Mouse (Mus musculus): Measurements from ENCODE around the gene Tex44.
A peak's percentile ranks its signal among the peaks of the same experiment; 100 is the strongest.

Tex44 gene

DNA sequence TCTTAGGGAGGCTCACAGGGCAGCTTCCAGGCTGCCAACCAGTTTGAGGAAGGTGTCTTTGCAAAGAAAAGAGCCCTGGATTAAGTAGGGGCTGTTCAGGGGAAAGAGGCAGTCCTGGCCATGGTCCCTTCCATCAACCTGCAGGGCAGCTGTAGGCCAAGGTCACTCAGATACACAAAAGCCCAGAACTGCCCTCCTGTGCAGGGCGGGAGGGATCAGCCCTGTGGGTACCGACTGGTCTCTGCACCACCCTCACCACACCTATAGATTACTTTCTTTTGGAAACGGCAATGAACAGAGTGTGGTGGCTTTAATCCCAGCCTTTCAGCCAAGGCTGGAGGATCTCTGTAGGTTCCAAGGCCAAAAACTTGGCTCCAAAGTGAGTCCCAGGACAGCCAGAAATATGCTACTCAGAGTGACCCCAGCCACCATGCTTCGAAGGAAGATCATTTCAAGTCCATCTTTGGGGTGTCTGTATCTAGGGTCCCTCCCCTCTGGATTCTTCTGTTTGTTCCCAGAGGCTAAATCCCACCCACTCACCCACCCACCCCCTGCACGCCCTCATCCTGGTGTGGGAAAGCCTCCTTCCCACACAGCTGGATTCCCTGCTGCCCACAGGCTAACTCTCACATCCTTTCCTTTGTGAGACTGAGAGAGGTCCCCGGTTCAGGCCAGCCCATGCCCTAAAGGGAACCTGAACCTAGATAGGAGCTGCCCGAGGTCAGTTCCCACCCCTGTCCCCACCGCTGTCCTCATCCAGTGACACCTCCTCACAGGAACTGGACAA is 17.4 kb downstream of the Tex44 start:
- DNase-seq (ENCODE audit: low spot score in 2 of 2) = no peak

DNA sequence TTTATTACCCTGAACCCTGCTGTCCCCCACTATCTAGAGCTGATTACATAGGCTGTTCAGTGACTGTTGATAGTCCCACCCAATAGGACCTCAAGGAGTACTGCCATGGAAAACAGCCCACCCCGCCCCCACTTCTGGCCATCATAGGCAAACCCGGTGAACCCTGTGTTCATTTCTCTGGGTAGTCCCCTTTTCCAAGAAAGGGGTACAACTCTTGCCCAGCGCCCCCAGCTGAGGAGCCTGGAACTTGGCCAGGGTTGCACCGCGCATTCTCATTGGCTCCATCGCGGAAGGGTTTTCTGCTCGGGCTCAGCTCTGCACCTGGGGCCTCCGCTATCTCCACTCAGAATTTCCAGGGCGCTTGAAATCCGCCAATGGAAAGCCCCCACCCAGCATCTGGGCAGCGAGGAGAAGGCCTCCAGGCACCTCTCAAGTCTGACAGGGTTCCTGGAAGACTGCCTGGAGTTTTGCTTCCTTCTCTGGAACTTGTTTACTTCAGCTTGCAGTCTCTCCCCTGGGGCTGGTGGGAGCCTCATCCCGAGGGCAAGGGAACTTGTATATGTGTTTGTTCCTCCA is 21.6 kb downstream of the Tex44 start:
- peak; percentile 66 to 67 for DNase-seq (ENCODE audit: low spot score in 2 of 2)

DNA sequence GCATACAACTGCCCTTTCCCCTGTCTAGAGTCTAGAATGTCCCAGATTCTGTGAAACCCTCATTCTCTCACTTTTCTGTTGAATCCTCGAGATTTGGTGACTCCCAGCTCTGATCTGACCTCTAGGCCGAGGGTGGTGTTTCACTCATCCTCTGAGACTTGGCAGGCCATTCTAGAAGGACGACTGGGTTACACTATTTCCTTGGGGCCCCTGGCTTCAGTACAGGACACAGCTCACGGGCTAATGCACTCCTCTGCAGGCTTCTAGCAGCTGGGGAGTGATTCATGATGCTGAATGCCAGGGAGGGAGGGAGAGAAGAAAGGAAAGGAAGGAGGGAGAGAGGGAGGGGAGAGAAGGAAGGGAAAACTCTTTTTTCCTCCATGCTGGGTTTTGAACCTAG is 22.1 kb downstream of the Tex44 start:
- peak; percentile 70 to 76 for DNase-seq (ENCODE audit: low spot score in 2 of 2)

DNA sequence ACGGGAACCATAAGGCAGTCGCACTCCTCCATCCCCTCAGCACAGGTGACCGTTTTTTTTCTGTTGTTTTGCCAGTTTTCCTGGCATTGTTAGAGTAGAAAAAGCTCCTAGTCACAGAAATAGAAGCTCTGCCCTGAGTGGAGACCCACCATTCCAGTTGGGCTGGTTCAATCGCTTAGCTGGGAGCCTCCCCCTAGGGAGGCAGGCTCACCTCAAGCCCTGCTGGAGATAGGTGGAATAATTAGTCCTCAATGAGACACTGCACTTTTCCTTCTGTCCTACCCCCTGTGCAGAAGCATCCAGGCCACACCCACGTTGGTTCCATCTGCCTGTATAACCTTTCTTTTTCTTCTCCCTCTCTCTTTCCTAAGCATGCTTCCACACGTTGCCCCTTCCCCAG is 23.8 kb downstream of the Tex44 start:
- DNase-seq (ENCODE audit: low spot score in 2 of 2) = no peak

DNA sequence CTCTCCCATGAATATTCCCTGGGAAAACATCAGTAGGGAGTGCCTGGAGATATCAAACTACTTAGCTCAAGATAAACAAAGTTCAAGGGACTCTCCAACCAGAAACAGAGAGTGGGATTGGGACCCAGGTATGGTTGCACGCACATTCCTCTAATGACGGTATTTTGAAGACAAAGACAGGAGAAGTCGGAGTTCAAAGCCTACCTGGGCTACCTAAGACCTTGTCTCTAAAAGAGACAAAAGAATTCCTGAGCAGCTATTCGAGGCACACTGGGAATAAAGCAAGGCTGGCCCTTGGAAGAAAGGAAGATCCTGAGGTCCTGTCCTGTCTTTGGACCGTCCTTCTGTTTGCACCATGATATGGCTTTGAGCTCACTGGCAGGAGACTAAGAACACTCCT is 26.6 kb downstream of the Tex44 start:
- no peak for DNase-seq (ENCODE audit: low spot score in 2 of 2)

DNA sequence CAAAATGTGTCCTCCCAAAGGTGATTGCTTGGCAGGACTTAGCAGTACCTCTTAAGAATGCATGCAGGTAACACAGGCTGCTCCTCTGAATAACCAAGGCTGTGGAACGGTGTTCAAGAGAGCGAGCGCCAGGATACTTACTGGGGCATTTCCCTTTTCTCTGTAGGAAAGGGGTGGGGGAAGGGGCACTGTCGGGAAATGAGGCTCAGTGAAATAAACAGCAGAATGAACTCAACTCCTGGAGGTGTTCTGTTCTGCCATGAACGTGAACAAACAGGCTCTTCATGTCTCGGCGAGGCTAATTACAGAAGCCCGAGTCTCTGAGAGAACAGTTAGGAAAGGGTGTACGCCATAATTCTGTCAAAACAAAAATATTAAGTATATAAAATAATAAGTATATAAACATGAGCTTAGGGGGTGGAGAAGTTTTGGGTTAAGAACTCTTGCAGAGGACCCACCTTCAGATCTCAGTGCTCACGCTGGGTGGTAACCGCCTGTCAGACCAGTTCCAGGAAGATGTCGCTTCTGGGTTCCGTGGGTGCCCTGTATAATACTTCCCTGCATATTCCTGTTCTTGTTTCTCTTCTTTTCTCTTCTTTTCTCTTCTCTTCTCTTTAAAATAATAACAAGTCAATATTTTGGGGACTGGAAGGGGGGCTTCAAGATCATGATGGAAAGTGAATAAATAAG is 30.9 kb downstream of the Tex44 start:
- no peak for DNase-seq (ENCODE audit: low spot score in 2 of 2)

DNA sequence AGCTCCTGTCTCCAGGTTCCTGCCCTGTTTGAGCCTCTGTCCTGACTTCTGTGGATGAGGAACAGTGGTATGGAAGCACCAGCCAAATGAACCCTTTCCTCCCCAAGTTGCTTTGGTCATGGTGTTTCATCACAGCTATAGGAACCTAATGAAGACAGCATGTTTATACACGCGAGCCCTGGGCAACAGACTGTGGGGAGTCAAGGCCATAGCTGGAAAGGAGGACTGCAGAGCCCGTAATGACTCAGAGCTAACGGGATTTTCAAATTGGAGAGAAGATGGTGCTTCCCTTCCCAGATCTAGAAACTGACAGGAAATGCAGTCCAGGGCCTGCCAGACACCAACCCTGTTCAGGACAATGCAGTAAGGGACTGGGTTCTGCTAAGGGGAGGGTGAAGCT is 33.2 kb downstream of the Tex44 start:
- DNase-seq (ENCODE audit: low spot score in 2 of 2) = no peak

DNA sequence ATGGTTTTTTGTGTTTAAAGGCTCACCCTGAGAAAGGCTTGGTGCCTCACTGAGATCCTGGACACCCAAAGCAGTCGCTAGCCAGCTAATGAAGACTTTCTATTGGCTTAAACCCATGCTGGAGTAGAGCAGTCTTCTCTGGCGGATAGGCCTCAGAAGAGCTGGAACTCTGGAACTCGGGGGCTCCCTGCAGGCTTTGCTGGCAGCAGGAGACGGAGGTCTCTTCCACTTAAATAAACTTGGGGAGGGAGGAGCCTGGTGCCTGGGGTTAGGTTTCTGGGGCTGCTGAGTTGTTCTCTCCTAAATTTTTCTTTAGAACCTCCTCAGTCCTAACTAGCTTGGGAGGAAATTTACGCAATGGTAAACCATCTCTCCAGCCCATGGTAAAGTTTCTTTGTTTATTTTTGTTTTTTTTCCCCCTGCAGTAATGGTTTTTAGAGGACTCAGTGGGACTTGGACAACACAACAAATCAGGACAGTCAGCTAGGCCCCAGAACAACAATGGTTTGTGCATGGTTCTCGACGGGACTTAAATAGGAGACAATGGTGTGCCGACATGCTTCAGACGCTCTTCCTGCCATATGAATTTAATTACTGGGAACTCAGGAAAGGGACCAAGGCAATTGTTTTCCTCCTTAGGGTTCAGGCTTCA is 38.2 kb downstream of the Tex44 start:
- DNase-seq (ENCODE audit: low spot score in 2 of 2) = no peak

DNA sequence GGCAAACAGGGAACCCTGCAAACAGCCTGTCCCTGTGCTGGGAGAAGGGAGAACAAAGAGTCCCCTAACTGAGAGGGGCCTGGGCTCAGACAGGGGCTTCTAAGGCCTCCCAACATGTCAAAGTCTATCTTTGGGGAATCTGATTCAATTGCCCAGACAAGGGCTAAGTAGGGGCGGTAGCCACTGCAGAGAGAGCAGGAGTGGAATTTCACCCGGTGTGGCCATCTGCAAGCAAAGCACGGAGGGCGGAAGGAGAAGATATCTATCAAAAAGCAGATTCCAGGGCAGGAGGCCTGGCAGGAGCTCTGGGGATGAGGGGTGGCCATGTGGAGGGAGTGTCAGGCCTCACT is 38.7 kb downstream of the Tex44 start:
- no peak for DNase-seq (ENCODE audit: low spot score in 2 of 2)

DNA sequence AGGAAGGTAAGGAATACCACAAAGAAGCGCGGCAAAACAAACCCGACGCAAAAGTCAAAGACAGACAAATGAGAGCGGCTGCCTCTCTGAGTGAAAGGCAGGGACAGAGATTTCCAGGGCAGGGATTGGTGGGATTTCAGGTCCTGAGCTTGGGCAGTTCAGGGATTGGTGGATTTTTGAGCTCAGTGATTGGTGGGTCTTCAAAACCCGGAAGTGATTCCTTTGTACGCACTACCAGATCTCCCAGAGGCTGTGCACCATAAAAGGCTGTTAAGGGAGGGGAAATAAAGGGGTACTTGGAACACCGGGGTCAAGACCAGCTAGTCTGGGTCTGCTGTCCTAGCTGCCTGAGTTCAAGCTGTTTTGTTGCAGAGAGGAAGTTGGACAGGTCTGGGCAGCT is 41.3 kb downstream of the Tex44 start:
- DNase-seq (ENCODE audit: low spot score in 2 of 2) = no peak

DNA sequence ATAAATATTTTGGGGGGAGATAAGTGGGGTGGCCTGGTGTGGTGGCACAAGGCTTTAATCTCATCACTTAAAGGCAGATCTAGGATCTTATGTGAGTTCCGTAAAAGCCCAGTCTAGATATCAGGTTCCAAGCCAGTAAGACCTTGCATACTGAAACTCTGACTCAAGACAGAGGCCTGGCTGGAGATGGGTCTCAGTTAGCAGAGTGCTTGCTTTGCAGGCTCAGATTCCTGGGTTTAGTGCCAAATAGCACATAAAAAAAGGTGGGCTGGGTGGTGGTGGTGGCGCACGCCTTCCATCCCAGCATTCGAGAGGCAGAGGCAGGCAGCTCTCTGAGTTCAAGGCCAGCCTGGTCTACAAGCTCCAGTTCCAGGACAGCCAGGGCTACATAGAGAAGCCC is 43.7 kb downstream of the Tex44 start:
- DNase-seq (ENCODE audit: low spot score in 2 of 2) = no peak

DNA sequence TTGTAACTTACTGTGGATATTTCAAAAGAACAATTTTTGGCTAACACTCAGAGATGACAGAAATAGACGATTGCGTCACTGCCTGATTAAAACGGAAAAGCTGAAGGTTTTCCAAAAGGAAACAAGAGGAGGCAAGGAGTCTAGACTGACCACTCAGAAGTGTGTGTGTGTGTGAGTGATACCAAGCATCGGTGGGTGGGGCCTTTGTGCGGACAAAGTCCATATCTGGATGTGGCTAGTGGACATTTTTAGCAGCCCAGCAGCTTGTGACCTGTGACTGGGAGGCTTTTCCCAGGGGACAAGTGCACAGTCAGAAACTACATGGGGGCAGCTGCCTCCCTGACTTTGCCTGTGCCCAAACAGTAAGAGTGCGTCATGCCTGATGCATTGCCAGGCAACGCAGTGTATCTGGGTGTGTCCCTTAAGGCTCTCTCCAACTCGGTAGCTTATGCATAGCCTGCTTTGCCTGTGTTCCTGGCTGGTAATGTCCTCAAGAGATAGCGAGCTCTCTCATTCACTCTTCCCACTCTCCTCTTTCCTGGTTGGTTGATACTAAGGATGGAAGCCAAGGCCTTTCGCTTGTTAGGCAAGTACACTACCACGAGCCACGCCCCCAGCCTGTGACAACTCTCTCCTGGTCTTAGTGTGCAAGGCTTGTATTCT is 44.5 kb downstream of the Tex44 start:
- DNase-seq (ENCODE audit: low spot score in 2 of 2) = peak; percentile 94 to 95

DNA sequence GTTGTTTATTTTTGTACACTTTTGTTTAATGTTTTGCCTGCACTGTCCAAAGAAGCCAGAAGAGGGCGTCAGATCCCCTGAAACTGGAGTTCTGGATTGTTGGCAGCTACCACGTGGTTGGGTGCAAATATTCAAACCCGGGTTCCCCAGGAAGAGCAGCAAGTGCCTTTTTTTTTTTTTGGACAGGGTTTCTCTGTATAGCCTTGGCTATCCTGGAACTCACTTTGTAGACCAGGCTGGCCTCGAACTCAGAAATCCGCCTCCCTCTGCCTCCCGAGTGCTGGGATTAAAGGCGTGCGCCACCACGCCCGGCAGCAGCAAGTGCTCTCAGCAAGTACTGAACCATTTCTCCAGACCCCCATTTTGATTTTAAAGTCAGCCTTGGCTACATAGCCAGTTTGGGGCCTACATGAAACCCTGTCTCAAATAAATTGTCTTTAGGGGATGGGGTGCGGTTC is 45.4 kb downstream of the Tex44 start:
- DNase-seq (ENCODE audit: low spot score in 2 of 2) = peak in 1 of 2 experiments; percentile 49

DNA sequence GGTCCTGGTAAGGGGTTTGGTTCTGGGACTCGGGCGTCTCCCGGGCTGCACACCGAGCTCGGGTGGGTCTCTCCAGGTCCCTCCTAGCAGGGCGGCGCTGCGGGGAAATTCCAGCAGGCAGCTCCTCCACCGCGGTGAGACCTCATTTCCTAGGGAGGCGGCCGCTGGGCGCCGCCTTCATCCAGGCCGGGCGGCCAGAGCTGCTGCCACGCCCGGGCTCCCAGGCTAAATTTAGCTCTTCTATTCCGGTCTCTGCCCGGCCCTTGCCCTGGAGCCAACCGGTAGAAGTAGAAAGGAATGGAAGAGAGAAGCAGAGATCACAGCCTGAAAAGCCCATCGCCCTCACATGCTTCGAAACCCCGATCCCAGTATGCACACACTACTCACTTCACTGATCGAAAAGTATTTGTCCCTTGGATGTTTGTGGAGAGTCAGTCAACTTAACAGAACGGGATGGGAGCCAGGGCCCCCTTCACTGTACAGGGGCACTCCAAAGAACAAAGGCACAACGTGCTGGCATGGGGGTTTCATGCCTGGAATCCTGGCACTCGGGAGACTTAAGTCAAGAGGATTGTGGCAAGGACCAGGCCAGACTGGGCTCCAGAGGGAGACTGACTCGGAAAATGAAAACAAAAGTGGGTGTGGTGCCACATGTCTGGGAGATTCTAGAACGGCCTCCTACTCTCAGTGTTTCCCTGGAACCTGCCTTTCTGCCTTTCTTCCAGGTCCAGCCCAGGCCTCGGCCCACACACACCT is 46.2 kb downstream of the Tex44 start:
- peak; percentile 89 to 90 for DNase-seq (ENCODE audit: low spot score in 2 of 2)

DNA sequence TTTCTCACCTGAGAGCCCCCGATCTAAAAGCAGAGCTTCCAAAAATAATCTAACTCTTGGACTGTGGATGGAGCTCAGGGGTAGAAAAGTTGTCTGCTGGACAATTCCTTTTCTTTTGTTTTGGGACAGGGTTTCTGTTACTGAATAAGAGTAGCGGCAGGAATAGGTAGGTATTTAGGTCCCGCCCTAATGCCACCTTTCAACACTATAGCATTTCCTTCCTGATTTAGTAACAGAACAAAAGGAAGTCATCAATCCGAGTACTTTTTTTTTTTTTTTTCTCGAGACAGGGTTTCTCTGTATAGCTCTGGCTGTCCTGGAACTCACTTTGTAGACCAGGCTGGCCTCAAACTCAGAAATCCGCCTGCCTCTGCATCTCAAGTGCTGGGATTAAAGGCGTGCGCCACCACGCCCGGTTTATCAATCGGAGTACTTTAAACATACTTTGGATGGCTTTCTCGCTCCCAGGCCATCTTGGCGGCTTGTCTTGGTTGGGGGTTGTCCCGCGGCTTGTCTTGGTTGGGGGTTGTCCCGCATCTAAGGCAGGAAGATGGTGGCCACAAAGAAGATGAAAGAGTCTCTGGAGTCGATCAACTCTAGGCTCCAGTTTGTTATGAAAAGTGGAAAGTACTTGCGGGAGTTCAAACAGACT is 47.1 kb downstream of the Tex44 start:
- DNase-seq (ENCODE audit: low spot score in 2 of 2) = no peak
